Mouse (Mus musculus) bone marrow, adult 2 months (tissue): ENCODE measurements around the gene Tmem236. TPM values are rescaled to one million over a fixed set of nuclear protein-coding genes. Genes with fewer than 3 reads are reported as not detected.
A peak's percentile ranks its signal among the peaks of the same experiment; 100 is the strongest.

Experiments used
- H3K27ac ChIP-seq: fragments of 200-500 bp; 2 replicates; pipeline ENCODE4 v1.5.1; 2012; ENCODE audit warnings: low read depth, mild to moderate bottlenecking, control low read depth, inconsistent platforms, low read length; ENCODE audit not compliant: control insufficient read depth, poor library complexity, insufficient read depth
- H3K4me1 ChIP-seq: fragments of 200-500 bp; 2 replicates; pipeline ENCODE4 v1.6.1; 2011; ENCODE audit warnings: low read length; ENCODE audit not compliant: control insufficient read depth, insufficient read depth
- H3K4me3 ChIP-seq: fragments of 200-500 bp; replicated peaks from 2 replicates; pipeline ENCODE3; 2011; ENCODE audit warnings: mild to moderate bottlenecking, low read depth, low read length, control low read depth; ENCODE audit not compliant: control insufficient read depth
- CTCF ChIP-seq: fragments of 200-500 bp; IDR thresholded peaks from 2 replicates; pipeline ENCODE4 v1.5.1; 2011; ENCODE audit warnings: low read length, control low read depth; ENCODE audit not compliant: control insufficient read depth, insufficient read depth
- POLR2A ChIP-seq: fragments of 200-500 bp; IDR thresholded peaks from 2 replicates; pipeline ENCODE4 v1.6.1; 2011; ENCODE audit warnings: low read depth, mild to moderate bottlenecking, control low read depth, low read length, borderline replicate concordance; ENCODE audit not compliant: control insufficient read depth
- WGBS: fragments of 180-500 bp; shearing (Covaris S2); methylation state at CpG from one replicate; pipeline ENCODE4 v1.1.7; 2018; 5-methylcytosine and 5-hydroxymethylcytosine counted together
- polyA plus RNA-seq: library from polyadenylated mRNA; stranded (reverse); fragments of >200 nt; gene quantifications from 2 replicates; pipeline ENCODE4 v1.2.4, GENCODE M21; 2011; ENCODE audit warnings: low replicate concordance; ENCODE audit not compliant: missing spikeins, insufficient read depth, insufficient read length

Tmem236 gene
- polyA plus RNA-seq, 1 experiment = not detected

DNA sequence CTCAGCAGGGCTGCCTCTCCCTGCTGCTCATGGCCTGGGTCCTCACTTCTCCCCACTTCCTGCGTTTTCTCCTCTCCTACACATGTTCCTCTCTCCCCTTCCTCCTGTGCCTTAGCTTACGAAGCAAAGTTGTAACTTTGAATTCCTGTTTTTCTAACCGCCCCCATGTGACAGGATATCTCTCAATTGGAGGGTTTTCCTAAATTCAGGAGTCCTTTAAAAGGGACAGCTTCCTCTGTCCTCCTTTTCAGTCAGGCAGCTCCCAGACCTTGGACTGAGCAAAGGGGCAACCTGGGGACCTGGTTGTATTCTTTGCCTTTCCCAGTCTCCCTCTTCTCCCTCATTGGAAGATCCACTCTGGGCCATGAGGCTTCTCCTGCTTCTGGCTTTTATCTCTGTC, 54.8 kb downstream of the Tmem236 start, which contains the start of gene Mrc1:
Gene Mrc1, plus strand, starts transcription at position 244 of the 400 bp plus-strand sequence.
- TF ChIP-seq CTCF (no peak), POLR2A (no peak)
- Histone ChIP-seq H3K4me1 (no peaks in the 10 kb centered on the region; the same call in 1 of the 2 replicates), H3K4me3 (no peak within 1 kb of the TSS), H3K27ac (peak within 1 kb of the TSS; percentile 60)
- WGBS = 13% methylated on average over 3 of the region's 3 CpGs

GRCm38 (mm10) chr2:14229979-14230378, 55.7 kb downstream of the Tmem236 start:
- TF ChIP-seq POLR2A (no peak), CTCF (no peak)
- WGBS = 81% methylated on average over 14 of the region's 14 CpGs
- H3K27ac ChIP-seq = no peak overlapping the region
- H3K4me1 ChIP-seq = no peaks in the 10 kb centered on the region; the same call in 1 of the 2 replicates
- H3K4me3 ChIP-seq = no peak overlapping the region

DNA sequence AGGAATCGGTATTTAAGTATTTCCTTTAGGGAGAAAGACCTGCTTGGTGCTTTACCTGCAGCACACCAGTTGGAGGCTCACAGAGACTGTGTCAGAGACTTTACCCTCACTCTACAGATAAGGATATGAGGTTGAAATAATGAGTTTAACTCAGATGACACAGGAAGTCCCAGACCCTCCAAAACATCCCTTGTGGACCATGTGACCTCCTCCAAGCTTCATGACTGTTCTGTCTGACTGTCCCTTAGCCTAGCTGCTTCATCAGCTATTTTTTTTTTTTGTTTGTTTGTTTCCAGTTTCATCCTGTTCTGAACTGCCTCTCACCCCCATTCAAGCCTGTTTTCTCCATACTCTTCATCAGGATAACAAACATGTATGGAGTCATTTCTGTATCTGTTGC, 58.6 kb downstream of the Tmem236 start:
- H3K27ac ChIP-seq = no peak overlapping the region
- H3K4me1 ChIP-seq = no peaks in the 10 kb centered on the region; the same call in 1 of the 2 replicates
- 16% methylated on average over 1 of the region's 1 CpGs for WGBS
- no peak for TF ChIP-seq POLR2A
- no peak for TF ChIP-seq CTCF
- H3K4me3 ChIP-seq = no peak overlapping the region

DNA sequence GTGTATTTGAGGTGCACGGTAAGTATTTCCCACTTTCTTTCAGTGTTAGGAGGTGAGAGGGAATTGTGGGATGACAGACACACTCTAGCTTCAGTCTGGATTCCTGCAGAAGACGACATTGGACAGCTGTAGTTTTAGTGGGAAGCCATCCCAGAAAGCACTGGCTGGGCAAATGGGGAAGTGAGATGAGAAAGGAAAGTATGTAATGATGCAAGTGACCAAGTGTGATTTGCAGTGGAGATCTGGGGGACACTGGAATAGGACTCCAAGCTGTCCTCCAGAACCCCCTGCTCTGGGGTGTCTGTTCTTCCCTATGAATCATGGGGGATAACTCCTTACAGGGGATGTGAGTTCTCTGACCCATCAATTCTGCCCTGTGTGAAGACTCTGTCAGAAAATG, 59.7 kb downstream of the Tmem236 start:
- Histone ChIP-seq H3K27ac (no peak overlapping the region), H3K4me3 (no peak overlapping the region), H3K4me1 (no peaks in the 10 kb centered on the region; the same call in 1 of the 2 replicates)
- WGBS = 62% methylated on average over 2 of the region's 2 CpGs
- no peak for TF ChIP-seq CTCF
- no peak for TF ChIP-seq POLR2A

GRCm38 (mm10) chr2:14235319-14235718, 61.0 kb downstream of the Tmem236 start:
- no peak overlapping the region for H3K27ac ChIP-seq
- no peak for TF ChIP-seq POLR2A
- no peak for TF ChIP-seq CTCF
- H3K4me1 ChIP-seq = no peaks in the 10 kb centered on the region; the same call in 1 of the 2 replicates
- H3K4me3 ChIP-seq = no peak overlapping the region
- WGBS = 75% methylated on average over 5 of the region's 5 CpGs

GRCm38 (mm10) chr2:14236920-14237319, 62.6 kb downstream of the Tmem236 start:
- Histone ChIP-seq H3K4me1 (no peaks in the 10 kb centered on the region; the same call in 1 of the 2 replicates), H3K4me3 (no peak overlapping the region), H3K27ac (no peak overlapping the region)
- 84% methylated on average over 4 of the region's 4 CpGs for WGBS
- no peak for TF ChIP-seq CTCF
- no peak for TF ChIP-seq POLR2A

DNA sequence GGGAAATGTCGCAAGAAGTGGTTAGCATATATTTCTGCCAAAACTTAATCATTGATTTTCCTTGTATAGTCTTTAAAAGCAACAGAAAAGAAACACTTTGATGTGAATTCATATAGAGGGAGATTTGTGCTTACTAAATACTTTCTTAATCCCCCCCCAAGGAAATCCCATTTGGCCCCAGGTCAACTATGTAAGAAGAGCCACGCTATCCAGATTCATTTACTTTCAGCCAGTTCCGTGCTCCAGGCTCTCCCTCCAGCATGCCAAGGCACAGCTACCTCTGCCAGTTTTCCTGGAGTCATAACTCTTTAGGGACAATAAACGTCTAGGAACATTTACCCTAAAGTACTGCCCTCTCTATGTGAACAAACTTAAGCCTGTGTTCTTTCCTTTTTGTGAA, 63.4 kb downstream of the Tmem236 start:
- TF ChIP-seq POLR2A (no peak), CTCF (no peak)
- WGBS = 70% methylated on average over 4 of the region's 4 CpGs
- Histone ChIP-seq H3K27ac (no peak overlapping the region), H3K4me1 (peaks cover 1% of the 10 kb centered on the region; the same call in 1 of the 2 replicates), H3K4me3 (no peak overlapping the region)

DNA sequence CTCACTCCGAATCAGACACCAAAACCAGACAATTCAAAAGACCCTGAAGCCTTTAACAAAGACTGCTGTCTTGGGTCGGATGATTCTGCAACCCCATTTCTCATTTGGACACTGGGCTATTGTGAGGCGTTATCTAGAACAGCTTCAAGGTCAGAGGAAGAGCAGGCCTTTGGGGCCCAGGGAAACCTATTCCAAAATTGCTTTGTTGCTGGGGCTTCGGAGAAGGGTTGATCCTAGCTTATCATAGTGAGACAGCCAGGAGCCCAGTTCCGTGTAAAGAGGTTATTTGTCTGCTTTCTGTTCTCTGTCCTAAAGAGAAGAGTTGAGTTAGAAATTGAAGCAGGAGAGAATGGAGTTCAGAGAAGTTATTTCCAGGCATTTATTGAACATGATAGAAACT, 64.8 kb downstream of the Tmem236 start:
- TF ChIP-seq CTCF (no peak), POLR2A (no peak)
- Histone ChIP-seq H3K4me1 (peaks cover 1% of the 10 kb centered on the region; the same call in 1 of the 2 replicates), H3K4me3 (no peak overlapping the region), H3K27ac (no peak overlapping the region)
- WGBS = 80% methylated on average over 5 of the region's 5 CpGs

DNA sequence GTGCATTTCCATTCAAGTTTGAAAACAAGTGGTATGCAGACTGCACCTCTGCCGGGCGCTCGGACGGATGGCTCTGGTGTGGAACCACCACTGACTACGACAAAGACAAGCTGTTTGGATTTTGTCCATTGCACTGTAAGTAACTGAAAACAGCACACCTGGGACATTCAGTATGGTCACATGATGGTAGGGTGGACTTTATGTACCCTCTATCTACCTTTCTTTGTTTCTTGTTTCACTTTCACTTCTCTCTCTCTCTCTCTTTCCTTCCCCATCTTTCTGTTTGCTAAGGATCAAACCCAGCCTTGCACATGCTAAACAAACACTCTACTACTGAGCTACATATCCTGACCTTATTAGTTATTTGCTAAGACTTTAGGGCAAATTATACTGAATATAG, 69.8 kb downstream of the Tmem236 start:
- TF ChIP-seq POLR2A (no peak), CTCF (no peak)
- Histone ChIP-seq H3K4me1 (peaks cover 6% of the 10 kb centered on the region), H3K4me3 (peak overlapping the region; percentile 39), H3K27ac (peak overlapping the region; percentile 48; the same call in 1 of the 2 replicates)
- 71% methylated on average over 5 of the region's 5 CpGs for WGBS
